Mouse (Mus musculus): ENCODE measurements around the gene Psmb1.

GRCm38 (mm10) chr17:15540309-15540708 is 40.8 kb upstream of the Psmb1 start:
- TF ChIP-seq CTCF (IDR thresholded peaks at IDR 0.05; ENCODE audit: control insufficient read depth, insufficient read depth, insufficient replicate concordance, low read depth, low read length) (no peak), POLR2A (IDR thresholded peaks at IDR 0.05; ENCODE audit: control insufficient read depth, low read depth, low read length) (no peak)
